Mouse (Mus musculus) cortical plate, adult 2 months (tissue): Measurements from ENCODE around the gene Mrpl1. TPM values are rescaled to one million over a fixed set of nuclear protein-coding genes. Genes with fewer than 3 reads are reported as not detected.

Experiments
- H3K27ac ChIP-seq: fragments of 200-500 bp; 2 replicates; pipeline ENCODE4 v1.5.1; 2012; ENCODE audit warnings: low read length, control low read depth, inconsistent platforms; ENCODE audit not compliant: insufficient read depth
- H3K4me1 ChIP-seq: fragments of 200-500 bp; 2 replicates; pipeline ENCODE4 v1.6.1; 2011; ENCODE audit warnings: low read length; ENCODE audit not compliant: control insufficient read depth, insufficient read depth
- H3K4me3 ChIP-seq: fragments of 200-500 bp; 2 replicates; pipeline ENCODE4 v1.5.1; 2011; ENCODE audit warnings: mild to moderate bottlenecking, low read length, control low read depth; ENCODE audit not compliant: insufficient read depth
- CTCF ChIP-seq: fragments of 200-500 bp; IDR thresholded peaks from 2 replicates; pipeline ENCODE4 v1.5.1; 2011; ENCODE audit warnings: mild to moderate bottlenecking, control low read depth, low read length; ENCODE audit not compliant: insufficient read depth; ENCODE audit errors: extremely low read depth
- POLR2A ChIP-seq: fragments of 200-500 bp; IDR thresholded peaks from 2 replicates; pipeline ENCODE4 v1.6.1; 2011; ENCODE audit warnings: mild to moderate bottlenecking, low read length, control low read depth; ENCODE audit not compliant: insufficient read depth; ENCODE audit errors: extremely low read depth
- polyA plus RNA-seq: library from polyadenylated mRNA; depleted of rRNA; stranded (reverse); fragments of >200 nt; gene quantifications from 2 replicates; pipeline ENCODE4 v1.2.3, GENCODE M21; 2012; rRNA removed

The Mrpl1 gene
- polyA plus RNA-seq, 1 experiment, result 9.1 TPM

DNA sequence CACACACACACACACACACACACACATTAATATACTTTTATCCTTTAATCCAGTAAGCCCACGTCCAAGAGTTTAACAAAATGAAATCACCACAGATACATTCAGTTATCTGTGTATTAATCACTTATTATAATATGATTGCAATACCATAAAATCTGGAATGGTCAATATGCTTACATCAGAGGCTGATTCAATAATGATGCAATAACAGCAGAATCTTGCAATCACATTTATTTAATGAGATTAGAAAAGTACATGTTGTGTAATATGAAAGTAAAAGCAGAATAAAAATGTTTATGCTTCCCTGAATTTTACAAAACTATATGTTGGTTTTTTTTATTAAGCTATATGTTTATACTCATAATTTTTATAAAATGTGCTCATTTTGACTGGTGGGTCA is 97.0 kb downstream of the Mrpl1 start:
- Histone ChIP-seq H3K27ac (no peak overlapping the region), H3K4me1 (no peaks in the 10 kb centered on the region), H3K4me3 (no peak overlapping the region)
- no peak for TF ChIP-seq CTCF
- TF ChIP-seq POLR2A, result no peak

DNA sequence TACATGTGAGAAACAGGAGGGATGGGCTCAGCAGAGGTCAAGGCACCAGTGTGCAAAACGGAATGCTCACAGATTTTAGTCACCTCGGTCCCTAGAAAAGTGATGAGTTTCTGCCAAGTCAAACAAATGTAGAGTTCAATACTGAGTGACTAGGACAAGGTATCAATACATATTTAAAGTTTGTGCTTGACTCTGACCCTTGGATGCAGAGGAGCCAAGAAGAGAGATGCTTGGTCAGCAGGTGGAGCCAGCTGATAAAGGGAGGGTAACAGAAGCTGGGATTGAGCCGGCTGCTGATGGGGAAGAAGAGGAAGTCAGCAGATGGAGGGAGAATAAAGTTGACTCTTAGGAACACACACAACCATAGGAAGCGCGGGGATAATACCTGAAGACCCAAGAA is 97.5 kb downstream of the Mrpl1 start:
- no peak for TF ChIP-seq CTCF
- TF ChIP-seq POLR2A, result no peak
- Histone ChIP-seq H3K4me3 (no peak overlapping the region), H3K27ac (no peak overlapping the region), H3K4me1 (no peaks in the 10 kb centered on the region)

DNA sequence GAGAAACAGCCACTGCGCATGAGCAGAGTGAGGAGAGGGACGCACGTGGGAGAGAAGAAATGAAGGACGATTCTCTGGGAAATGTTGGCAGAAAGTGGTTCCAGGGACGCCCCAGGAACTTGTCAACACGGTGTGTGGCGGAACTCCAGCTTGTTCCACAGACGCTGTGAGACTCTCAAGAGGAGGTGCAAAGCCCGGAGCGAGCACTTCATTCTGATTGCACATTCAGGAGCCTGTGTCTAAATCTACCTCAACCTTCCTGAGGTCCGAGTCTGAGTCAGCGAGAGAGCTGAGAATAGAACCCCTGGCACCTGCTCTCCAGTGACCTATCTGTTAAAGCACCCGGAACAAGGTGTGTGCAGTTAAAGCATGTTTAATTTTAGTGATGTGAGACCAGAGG is 98.8 kb downstream of the Mrpl1 start:
- no peak overlapping the region for H3K27ac ChIP-seq
- H3K4me3 ChIP-seq, result no peak overlapping the region
- no peak for TF ChIP-seq POLR2A
- TF ChIP-seq CTCF, result no peak
- H3K4me1 ChIP-seq, result no peaks in the 10 kb centered on the region

DNA sequence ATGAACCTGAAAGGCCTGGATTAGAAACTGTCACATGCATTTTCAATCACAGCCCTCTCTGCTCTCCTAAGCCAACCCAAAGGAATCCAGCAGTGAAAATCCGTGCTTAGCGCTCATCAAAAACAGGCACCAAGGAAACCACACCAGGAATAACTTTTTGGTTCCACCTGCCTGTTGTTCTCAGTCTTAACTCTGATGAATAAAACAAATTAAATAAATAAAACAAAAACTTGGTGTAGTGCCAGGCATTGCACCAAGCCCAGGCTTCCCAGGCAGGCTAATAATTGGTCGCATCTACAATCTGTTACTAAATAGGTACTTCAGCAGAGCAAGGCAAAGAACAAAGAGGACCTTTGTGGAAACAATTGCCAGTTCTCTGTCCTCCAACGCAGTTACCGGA is 99.4 kb downstream of the Mrpl1 start:
- no peak overlapping the region for H3K27ac ChIP-seq
- H3K4me3 ChIP-seq, result no peak overlapping the region
- TF ChIP-seq CTCF (no peak), POLR2A (no peak)
- H3K4me1 ChIP-seq, result no peaks in the 10 kb centered on the region

DNA sequence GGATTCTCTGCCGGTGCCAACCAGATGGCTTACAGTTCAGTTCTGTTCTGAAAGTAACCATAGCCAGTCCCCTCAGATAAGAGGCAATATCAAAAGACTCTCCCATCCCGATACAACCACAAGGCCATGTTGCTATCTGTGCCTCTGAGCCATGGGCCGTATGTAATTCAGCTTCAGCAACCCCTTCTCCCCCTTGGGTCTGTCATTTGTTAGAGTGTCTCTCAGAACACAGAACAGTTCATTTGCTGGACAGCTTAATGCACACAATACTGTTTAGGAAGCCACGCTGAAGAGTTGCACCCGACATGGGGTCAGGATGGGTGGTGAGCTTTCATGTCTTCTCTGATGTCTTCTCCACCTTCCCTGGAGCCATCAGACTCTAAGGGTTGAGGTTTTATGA is 100.3 kb downstream of the Mrpl1 start:
- TF ChIP-seq CTCF, result no peak
- TF ChIP-seq POLR2A, result no peak
- Histone ChIP-seq H3K4me3 (no peak overlapping the region), H3K4me1 (no peaks in the 10 kb centered on the region), H3K27ac (no peak overlapping the region)

DNA sequence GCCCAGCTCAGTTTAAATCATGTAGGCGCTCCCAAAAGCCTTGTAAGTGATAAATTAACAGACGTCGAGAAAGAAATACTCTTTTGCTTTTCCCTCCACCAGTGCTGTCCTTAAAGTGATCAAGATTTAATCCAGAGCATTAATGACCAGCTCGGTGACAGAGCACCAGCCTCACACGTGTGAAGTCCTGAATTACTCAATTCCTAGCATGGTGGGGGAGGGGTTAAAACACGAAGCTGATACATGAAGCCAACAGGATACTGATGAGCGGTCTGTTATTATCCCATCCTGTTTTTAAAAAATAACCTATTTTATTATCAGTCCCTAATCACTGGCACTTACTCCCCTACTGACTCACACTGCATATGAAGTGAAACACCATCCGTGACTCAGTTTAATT is 102.4 kb downstream of the Mrpl1 start:
- Histone ChIP-seq H3K4me1 (no peaks in the 10 kb centered on the region), H3K4me3 (no peak overlapping the region), H3K27ac (no peak overlapping the region)
- TF ChIP-seq CTCF (no peak), POLR2A (no peak)

Other genes starting within 250 kb of the Mrpl1 start
- gene Cnot6l, start 45.3 kb upstream of the Mrpl1 start, polyA plus RNA-seq, result 14.0 and 14.8 TPM in 2 replicates
- gene Fras1, start 164.5 kb downstream of the Mrpl1 start, polyA plus RNA-seq, result 5.4 and 6.0 TPM in 2 replicates